Mouse (Mus musculus) CH12F3 (cell line): ENCODE measurements around the gene Spin2c.

Source experiments
- in situ Hi-C: fragments of 300-500 bp; cut with MboI; formaldehyde crosslinking; loops from 2 replicates; pipeline ENCODE4 v1.14.3; 2020; ENCODE audit warnings: low sequenced_read_pairs

The Spin2c gene

GRCm38 (mm10) chrX:153831951-153832561 lies at the start of gene Spin2c:
Spin2c (plus strand) TSS chrX:153832225.
- in situ Hi-C loops: no loop called here

GRCm38 (mm10) chrX:153832606-153833005 lies 581 bp downstream of the Spin2c start:
- in situ Hi-C loops: no loop called here
